Mouse (Mus musculus) urinary bladder, postnatal 25 days (tissue): ENCODE measurements around the gene Gamt.

Experiments
- DNase-seq: peaks from one replicate; pipeline ENCODE4 v3.0.0; 2022; ENCODE audit warnings: low spot score

The Gamt gene

DNA sequence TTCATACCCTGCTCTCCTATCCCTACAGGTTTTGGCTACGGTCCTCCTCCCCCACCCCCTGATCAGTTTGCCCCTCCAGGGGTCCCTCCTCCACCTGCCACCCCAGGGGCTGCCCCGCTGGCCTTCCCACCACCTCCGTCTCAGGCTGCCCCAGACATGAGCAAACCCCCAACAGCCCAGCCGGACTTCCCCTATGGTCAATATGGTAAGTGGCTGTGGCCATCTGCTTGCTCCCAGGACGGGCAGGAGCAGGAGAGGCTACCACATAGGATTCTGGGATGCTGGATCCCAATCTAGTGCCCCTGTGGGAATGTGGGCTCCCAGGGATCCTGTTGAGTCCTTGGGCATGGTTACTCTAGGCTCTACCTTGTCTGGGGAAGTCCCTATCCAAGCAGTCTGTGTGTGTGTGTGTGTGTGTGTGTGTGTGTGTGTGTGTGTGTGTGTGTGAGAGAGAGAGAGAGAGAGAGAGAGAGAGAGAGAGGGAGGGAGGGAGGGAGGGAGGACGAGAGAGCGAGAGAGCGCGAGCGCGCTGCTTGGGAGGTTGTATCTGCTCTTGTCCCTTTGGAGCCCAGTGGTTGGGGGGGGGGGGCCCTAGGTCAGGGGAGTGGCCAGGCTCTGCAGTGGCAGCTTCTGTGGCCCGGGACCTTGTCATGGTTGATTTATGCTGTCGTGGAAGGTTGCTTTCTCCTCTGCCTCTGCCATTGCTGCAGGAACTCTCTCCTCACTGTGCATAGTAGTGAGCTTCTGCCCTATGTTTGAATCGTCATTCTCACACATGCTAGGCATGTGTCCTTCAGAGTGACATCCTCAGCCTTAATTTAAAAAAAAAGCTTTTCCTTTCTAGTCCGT lies 24.6 kb upstream of the Gamt start:
- DNase-seq, result no peak

DNA sequence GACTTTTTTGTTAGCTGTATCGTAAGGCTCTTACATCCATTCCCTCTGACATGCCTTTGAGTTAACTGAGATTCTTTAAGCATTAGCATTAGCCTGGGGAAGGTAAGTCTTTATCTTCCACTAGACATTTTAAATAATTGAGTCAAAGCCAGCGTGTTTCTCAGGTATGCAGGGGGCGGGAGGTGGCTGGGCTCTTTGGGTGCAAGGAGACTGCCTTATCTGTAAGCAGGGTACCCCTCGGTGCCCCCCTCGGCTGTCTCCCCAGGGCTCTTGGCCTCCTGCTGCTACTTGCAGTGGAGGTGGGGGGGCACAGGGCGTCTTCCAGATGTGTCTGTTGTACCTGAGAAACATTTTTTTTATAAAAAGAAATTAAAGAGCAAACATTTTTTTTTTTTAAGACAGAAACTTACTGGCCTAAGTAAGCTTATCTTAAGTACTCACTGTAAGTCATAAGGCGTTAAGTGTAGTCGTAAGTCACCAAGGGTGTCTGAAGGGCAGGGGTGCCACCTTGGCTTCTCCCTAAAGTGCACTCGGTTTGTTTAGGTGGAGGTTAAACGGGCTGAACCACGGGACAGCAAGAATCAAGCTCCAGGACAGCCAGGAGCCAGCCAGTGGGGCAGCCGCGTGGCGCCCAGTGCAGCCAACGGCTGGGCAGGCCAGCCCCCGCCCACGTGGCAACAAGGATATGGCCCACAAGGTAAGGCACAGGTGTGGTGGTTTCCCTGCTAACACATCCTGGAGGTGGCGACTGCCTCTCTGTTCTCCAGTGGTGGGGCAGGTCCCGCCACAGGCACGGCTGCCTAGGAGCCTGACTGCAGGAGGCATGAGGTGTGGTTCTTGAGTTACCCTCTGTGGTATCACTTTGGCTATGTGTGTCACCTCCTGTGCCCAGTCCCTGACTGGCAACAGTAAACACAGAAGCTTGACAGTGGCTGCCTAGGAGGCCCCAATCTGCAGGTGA lies 21.9 kb upstream of the Gamt start:
- no peak for DNase-seq

DNA sequence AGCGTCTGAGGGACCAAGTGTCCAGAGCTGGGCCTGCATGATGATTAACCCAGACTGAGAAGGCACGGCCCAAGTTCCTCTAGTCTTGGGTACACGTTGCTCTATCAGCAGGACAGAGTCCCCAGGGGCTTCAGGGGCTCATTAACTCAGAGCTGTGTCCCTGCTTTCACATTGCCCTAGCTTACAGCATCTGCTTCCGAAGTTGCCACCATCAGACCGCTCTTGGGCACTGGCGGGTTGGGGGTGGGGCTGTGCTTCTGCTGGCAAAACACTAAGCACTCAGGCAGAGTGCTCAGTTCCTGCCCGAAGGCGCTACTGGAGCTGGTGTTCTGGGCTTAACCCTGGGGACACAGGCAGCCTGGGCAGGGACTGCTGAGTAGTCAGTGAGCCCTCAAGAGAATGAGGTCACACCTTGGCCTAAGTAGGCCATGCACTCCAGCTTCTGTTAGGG lies 21.1 kb upstream of the Gamt start:
- DNase-seq, result no peak

DNA sequence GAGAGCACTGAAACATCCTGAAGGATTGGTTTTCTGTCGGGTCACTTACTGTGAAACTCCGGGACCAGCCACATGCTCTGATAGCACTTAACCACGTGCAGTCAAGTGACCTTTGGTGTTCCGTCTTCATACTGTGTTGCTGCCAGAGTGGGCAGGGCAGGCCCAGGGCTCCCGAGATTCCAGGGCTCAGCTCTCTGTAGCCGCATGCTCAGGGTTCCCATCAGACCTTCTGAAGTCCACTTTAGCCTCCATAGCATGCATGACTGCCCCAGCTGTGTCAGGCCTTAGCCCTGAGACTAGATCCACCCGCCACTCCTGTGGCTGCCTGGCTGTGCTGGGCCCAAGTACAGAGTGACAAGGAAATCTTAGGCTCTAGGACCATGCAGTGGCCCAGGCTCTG lies 20.5 kb upstream of the Gamt start:
- DNase-seq, result no peak

DNA sequence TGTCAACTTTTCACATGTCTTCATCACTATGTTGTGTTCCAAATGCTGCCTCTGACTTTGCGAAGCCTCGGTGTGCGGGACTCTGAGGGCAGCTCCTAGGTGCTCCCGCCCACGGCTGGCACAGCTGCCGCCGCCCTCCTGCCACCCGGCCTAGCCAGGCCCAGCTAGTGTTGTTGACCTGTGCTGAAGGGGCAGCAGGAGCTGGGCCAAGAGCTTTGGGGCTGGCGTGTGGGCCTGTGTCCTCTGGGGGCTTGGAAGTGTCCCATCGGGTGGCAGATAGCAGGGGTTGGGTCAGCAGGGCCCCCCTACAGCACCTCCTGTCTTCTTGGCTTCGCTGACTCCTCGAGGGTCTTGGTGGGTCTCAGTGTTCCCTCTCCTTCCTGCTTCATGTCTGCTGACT lies 18.5 kb upstream of the Gamt start:
- no peak for DNase-seq

DNA sequence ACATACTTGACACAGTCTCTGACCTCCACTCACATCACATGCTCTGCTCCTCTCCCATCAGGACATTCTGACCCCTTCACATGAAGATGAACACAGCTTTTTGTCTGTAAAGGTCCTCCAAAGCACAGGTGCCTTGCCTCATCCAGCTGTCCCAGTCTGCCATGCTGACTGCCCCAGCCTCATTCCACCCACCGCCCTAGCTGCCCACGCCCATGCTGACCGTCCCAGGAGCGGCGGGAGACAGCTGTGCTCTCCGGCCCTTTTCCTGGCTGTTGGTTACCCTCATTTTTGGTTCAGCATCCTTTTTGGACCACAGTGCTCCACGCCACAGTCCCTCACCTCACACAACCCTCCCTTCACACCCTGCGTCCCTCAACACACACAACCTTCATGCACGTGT lies 17.6 kb upstream of the Gamt start:
- no peak for DNase-seq

DNA sequence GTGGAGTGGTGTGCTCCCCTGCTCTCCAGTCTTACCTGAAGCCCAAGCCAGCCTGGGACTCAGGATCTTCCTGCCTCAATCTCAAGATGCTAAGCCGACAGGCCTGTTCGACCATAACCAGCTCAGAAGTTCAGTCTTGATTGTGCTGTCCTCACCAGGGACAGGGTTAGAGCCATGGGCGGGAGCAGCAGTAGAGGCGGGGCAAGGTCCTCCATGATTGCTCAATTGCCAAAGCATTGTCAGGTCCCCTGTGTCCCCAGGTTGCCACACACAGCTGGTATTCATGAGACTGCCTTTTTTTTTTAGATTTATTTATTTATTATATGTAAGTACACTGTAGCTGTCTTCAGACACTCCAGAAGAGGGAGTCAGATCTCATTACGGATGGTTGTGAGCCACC lies 15.4 kb upstream of the Gamt start:
- DNase-seq, result no peak

DNA sequence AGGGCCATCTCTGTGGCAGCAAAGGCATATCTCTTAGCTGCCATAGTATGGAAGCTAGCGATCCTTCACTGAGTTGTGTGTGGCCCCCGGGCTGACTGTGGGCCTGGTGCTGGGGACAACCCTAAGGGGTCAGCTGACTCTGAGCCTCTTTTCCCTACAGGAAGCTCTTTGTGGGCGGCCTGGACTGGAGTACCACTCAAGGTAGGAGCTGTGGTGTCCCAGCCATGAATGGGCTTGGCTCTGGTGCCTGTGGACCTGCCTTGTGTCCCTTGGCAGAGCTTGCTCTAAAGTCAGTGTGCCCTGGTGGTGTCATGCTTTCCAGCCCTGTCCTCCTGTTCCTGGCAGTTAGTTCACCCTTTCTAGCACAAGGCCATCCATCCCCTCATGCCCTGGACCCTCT lies 13.0 kb upstream of the Gamt start:
- no peak for DNase-seq

DNA sequence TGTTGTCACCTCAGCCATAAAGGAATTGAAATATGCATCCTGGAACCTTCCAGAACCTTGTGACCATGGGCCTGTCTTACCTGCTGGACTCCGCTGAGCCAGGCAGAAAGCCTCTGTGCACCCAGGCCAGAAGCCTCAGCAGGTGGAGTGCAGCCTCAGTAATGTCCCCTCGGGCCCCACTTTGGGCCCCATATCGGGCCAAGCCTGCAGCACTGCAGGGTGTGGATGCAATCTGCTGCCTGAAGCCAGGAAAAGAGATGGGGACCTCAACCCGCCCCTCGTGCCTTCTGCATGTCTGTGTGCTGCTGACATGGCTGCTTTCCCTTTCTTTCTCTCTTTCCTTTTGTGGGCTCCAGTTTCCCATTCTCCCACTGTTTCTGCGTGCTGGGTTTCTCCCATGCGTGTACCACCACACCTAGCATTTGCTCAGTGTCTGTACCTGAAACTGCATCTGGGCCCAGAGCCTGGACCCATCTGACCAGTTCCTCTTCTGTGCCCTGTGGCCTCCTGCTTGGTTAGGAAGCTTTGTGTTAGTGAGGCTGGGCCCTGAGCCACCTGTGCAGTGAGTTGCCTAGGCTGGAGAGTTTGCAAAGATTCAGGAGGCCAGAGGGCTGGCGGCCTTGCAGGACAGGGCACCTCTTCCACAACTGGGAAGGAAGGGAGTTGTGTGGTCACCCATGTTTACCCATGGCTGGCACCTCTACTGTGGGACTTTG lies 11.2 kb upstream of the Gamt start:
- DNase-seq, result no peak

DNA sequence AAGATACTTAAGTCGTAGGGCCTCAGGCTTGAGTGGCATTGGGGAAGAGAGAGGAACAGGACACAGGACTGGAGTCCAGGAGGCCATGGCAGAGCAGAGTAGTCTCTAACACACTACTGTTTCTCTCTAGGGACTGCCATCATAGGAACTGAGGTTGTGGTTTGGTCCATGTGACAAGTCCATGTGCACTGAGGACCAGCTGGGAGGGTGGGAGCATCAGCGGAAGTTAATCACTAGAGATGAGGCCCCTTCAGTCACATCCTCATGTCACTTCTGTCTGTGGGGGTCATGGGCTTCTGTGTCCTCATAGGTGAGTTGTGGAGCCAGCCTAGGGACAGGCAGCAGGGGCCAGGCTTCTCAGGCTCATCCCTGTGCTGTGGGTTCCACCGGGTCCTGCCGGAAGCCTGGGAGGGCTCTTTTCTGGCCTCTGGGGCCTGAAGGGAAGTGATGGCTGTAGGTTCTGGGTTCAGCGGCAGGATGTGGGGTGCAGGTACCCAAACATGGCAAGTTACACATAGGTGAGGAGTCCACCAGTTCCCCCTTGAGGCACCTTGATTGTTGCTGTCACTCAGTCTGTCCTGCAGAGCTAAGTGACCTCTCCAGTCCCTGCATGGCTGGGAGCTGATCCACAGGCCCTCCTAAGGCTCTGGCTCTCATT lies 10.5 kb upstream of the Gamt start:
- no peak for DNase-seq

DNA sequence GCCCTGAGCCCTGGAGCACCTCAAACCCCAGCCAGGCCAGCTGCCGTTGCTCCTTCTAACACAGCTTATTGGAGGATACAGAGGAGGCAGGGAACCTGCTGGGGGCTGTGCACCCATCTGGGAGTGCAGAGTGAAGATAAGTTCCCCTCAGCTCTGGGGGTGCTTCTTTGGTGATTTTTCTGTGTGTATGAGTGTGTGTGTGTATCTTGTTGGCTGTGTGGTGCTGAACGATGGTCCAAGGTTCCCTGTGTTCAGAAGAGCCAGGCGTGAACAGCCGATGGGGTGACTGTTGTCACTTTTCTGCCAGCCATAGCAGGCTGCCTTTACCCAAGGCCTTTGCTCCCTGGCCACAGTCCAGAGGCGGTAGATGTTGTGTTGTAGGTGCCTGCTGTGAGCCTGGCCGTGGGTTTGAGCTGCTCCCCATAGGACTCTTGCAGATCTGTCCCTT lies 9.9 kb upstream of the Gamt start:
- no peak for DNase-seq

DNA sequence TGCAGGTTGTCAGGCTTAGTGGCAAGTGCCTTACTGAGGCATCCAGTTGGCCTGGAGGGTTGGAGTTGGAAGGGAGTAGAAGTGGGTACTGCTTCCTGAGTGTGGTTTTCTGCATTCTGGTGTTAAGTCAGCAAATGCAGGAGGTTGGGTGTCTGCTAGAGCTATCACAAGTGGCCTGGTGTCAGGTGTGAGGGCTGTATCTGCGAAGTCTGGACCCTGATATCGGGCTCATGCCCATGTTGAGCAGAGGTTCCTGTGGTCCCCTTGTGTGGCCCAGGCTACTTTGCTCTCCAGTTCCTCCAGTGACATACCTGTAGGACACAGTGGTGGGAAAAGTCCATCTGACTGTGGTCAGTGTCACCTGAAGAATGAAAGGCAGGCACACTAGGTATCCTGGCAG lies 9.3 kb upstream of the Gamt start:
- DNase-seq, result no peak

DNA sequence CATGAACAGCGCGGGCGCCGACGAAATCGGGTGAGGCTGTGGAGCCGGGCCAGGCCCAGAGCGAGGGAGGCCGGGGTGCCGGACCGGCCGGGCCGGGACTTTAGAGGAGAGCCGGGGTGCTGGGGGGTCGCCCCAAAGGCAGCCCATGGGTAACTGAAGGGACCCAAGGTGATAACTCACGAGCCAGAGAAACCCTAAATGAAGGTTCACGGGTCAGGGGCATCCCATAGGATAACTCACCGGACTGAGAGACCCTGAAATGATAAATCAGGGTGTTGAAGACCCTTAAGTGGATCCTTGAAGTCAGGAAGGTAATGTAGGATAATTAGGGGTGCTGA lies 4.3 kb upstream of the Gamt start:
- DNase-seq, result no peak

DNA sequence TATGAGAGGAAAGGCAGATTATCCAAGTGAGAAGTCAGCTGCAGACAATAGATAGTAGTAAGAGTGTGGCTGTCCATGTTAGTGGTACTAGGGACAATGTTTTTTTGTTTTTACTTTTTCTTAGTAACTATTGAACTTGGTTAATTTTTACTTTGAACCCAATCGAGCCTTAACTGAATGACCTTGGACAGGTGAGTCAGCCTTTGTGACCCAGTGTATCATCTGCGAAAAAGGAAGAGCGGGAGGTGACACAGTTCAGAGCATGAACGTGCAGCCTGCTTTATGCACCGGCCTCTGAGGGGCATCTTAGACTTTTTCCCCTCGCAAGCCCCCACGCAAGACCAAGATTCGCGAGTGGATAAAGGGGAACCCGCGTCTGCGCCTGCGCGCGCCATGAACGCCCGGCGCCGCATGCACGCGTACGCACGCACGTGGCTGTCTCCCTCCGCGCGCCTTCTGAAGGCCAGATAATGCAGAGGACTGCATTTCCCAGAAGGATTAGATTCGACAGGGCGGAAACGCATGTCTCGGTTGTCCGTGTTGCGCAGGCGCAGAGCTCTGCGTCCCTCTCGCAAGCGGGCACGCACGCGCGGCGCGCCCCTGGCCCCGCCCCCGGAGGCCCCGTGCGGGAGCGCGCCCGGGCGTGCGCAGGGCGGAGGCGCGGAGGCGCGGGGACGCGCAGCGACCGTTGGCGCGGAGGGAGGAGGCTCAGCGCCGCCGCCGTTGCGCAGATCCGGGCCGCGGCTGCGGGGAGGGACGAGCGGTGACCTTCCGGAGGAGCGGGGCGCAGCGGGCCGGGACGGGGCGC lies 3.7 kb upstream of the Gamt start:
- DNase-seq, result peak; percentile 99

DNA sequence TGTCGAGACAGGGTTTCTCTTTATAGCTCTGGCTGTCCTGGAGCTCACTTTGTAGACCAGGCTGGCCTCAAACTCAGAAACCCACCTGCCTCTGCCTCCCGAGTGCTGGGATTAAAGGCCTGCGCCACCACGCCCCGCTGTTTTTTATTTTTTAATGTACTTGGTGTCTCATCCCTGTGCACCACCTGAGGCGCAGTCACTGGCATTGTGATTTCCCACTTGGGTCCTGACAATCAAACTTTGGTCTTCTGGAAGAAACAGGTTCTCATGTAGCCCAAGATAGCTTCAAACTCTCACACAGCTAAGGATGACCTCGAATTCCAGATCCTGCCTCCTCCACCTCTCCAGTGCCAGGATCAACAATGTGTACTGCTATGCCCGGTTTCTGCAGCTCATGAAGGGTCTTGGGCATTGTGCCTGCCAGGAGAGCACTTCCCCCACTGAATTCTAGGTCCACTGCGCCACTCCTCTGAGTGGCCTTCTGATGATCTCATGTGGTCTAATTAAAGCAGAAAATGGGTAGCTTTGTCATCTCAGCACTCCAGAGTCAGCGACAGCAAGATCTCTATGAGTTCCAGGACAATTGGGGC lies 2.1 kb upstream of the Gamt start:
- no peak for DNase-seq

DNA sequence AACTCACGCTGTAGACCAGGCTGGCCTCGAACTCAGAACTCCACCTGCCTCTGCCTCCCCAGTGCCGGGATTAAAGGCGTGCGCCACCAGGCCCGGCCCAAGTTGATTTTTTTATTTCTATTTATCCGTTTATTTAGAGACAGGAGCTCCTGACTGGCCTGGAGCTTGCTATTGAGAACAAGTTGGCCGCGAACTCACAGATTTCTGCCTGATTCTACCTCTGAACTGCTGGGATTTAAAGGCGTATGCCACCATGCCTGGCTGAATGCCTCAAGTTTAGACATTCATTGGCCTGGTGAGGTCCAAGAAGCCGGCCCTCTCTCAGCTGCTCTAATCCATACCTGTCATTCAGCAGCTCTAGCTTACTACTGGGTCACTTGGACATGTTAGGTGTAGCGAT lies 1.4 kb upstream of the Gamt start:
- no peak for DNase-seq

DNA sequence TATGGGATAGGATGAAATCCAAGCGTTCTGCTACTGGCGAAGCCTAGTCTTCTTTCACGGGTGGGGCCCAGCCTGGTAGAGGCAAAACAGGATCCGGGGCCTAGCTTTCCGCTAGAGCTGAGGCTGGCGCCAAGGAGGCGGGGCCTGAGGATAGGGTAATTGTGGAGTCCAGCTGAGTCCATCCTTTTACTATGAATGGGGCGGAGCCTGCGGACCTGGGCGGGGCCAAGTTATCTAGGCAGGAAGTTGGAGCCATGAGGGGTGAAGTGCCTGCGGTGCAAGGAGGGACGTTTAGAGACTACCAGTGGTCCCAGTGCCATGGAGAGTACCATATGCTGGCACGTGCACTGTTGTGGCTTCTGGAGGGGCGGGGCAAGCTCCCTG lies 765 bp upstream of the Gamt start:
- DNase-seq, result peak; percentile 98

DNA sequence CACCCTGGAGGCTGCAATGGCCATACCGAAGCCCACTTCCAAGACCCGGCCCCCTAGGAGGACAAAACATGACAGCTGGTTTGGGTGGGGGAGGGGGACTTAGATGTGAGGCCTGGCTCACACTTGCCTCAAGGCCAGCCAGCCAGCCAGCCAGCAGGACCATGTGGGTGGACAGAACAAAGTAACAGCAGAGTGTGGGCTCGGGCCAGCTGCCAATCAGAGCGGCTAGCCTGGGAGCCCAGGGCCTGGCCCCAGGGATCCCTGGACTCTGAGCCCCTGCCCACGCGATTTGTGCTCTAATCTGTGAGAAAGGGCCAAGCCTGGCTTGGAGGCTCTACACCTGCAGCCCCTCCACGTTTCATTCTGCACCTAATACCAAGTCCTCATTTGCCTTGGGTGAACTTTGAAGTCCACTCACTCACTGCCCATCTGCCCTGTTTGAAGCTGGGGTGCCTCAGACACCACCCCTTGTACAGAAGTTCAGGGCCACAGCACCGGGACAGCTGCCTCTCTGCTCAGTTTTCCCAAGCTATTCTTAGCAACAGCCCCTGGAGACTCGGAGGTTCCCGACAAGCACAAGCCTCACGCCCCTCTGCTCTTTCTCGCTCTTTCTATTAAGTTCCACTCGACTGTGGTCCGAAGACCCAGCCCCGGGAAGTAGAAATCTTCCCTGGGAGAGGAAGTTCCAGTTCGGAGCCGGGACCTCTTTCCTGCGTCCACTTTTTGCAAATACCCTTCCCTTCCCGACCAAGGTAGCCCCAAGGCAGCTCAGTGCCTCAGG lies 761 bp downstream of the Gamt start:
- DNase-seq, result peak; percentile 26

DNA sequence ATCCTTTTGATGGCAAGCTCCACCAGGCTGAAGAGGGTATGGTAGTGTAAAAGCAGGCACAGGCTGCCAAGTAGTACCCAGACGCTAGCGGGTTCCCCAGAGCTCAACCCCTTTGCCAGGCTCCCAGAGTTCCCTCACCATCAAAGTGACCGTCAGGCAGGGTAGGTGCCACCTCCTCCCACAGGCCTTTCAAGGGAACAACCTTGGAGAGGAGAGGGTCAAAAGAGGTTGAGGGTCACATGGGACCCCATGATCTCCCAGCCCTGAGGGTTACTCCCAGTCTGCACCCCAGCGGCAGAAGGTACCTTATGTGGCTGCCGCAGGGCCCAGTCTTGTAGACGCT lies 1.4 kb downstream of the Gamt start:
- no peak for DNase-seq
